Mouse (Mus musculus): ENCODE measurements around the gene Kif7. TPM values are rescaled to one million over a fixed set of nuclear protein-coding genes. Genes with fewer than 3 reads are reported as not detected.

The Kif7 gene
- polyA plus RNA-seq, 1 experiment from 2014 or later: 4.7 TPM

- 13% methylated on average over 1 of the region's 1 CpGs for WGBS
- DNase-seq (ENCODE audit: low spot score, missing footprints) (no peak), ATAC-seq (ENCODE audit: low FRiP score) (no peak)
- Histone ChIP-seq H3K36me3 (ENCODE audit: control insufficient read depth, insufficient read depth, low read length) (no peaks in the 10 kb centered on the region), H3K4me3 (ENCODE audit: low read depth, low read length) (no peak overlapping the region), H3K4me2 (no peak overlapping the region), H3K27ac (ENCODE audit: low read depth, low read length) (no peak overlapping the region), H3K27me3 (ENCODE audit: control insufficient read depth, insufficient read depth, low read length) (no peaks in the 10 kb centered on the region), H3K4me1 (ENCODE audit: control insufficient read depth, insufficient read depth, low read length) (peaks cover 4% of the 10 kb centered on the region; the same call in 1 of the 2 replicates), H3K9me3 (ENCODE audit: control insufficient read depth, low read length) (no peaks in the 10 kb centered on the region), H3K9ac (ENCODE audit: low read length) (no peak overlapping the region)
Measured at GRCm38 (mm10) chr7:79654586-79654985, 60.9 kb downstream of the Kif7 start.

GRCm38 (mm10) chr7:79654185-79654584 is 61.3 kb downstream of the Kif7 start:
- no peak overlapping the region for H3K27ac ChIP-seq (ENCODE audit: low read depth, low read length)
- no peak overlapping the region for H3K9ac ChIP-seq (ENCODE audit: low read length)
- H3K27me3 ChIP-seq (ENCODE audit: control insufficient read depth, insufficient read depth, low read length): no peaks in the 10 kb centered on the region
- ATAC-seq (ENCODE audit: low FRiP score) (no peak), DNase-seq (ENCODE audit: low spot score, missing footprints) (no peak)
- H3K9me3 ChIP-seq (ENCODE audit: control insufficient read depth, low read length): no peaks in the 10 kb centered on the region
- peaks cover under 1% of the 10 kb centered on the region; the same call in 1 of the 2 replicates for H3K4me1 ChIP-seq (ENCODE audit: control insufficient read depth, insufficient read depth, low read length)
- H3K4me2 ChIP-seq: no peak overlapping the region
- 62% methylated on average over 1 of the region's 1 CpGs for WGBS
- H3K36me3 ChIP-seq (ENCODE audit: control insufficient read depth, insufficient read depth, low read length): no peaks in the 10 kb centered on the region
- H3K4me3 ChIP-seq (ENCODE audit: low read depth, low read length): no peak overlapping the region

- WGBS: 8% methylated on average over 3 of the region's 3 CpGs
- no peak for ATAC-seq (ENCODE audit: low FRiP score)
- no peaks in the 10 kb centered on the region for H3K4me1 ChIP-seq (ENCODE audit: control insufficient read depth, insufficient read depth, low read length)
- H3K27me3 ChIP-seq (ENCODE audit: control insufficient read depth, insufficient read depth, low read length): no peaks in the 10 kb centered on the region
- no peak overlapping the region for H3K4me3 ChIP-seq (ENCODE audit: low read depth, low read length)
- DNase-seq (ENCODE audit: low spot score, missing footprints): peak; percentile 97
- no peak overlapping the region for H3K9ac ChIP-seq (ENCODE audit: low read length)
- H3K36me3 ChIP-seq (ENCODE audit: control insufficient read depth, insufficient read depth, low read length): no peaks in the 10 kb centered on the region
- H3K9me3 ChIP-seq (ENCODE audit: control insufficient read depth, low read length): no peaks in the 10 kb centered on the region
- H3K27ac ChIP-seq (ENCODE audit: low read depth, low read length): no peak overlapping the region
- no peak overlapping the region for H3K4me2 ChIP-seq
Measured at GRCm38 (mm10) chr7:79649005-79649404, 66.5 kb downstream of the Kif7 start.

Other genes starting within 250 kb of the Kif7 start
- 24.0 and 26.7 TPM in 2 replicates for gene Polg, start 249.4 kb downstream of the Kif7 start, polyA plus RNA-seq (2014; fragmentation: Nextera tagmentation; extraction: Ambion mirVana)
- 0.41 and 0.75 TPM in 2 replicates for gene Rhcg, start 98.1 kb downstream of the Kif7 start, polyA plus RNA-seq (2014; fragmentation: Nextera tagmentation; extraction: Ambion mirVana)
- gene Ticrr, start 55.5 kb downstream of the Kif7 start, polyA plus RNA-seq (2014; fragmentation: Nextera tagmentation; extraction: Ambion mirVana): 14.8 and 16.0 TPM in 2 replicates
- not detected in 2 replicates for gene Plin1, start 17.2 kb upstream of the Kif7 start, polyA plus RNA-seq (2014; fragmentation: Nextera tagmentation; extraction: Ambion mirVana)
- gene Pex11a, start 27.4 kb upstream of the Kif7 start, polyA plus RNA-seq (2014; fragmentation: Nextera tagmentation; extraction: Ambion mirVana): 8.4 TPM in 2 replicates
- gene Wdr93, start 27.4 kb upstream of the Kif7 start, polyA plus RNA-seq (2014; fragmentation: Nextera tagmentation; extraction: Ambion mirVana): 0.33 and 0.39 TPM in 2 replicates
- not detected in 2 replicates for gene Mesp1, start 78.1 kb upstream of the Kif7 start, polyA plus RNA-seq (2014; fragmentation: Nextera tagmentation; extraction: Ambion mirVana)
- gene Mesp2, start 95.0 kb upstream of the Kif7 start, polyA plus RNA-seq (2014; fragmentation: Nextera tagmentation; extraction: Ambion mirVana): 0.40 TPM in 2 replicates
- gene Anpep, start 145.3 kb upstream of the Kif7 start, polyA plus RNA-seq (2014; fragmentation: Nextera tagmentation; extraction: Ambion mirVana): 3.4 and 5.6 TPM in 2 replicates
- gene Ap3s2, start 204.9 kb upstream of the Kif7 start, polyA plus RNA-seq (2014; fragmentation: Nextera tagmentation; extraction: Ambion mirVana): 60.4 and 63.4 TPM in 2 replicates
- gene Arpin, start 219.6 kb upstream of the Kif7 start, polyA plus RNA-seq (2014; fragmentation: Nextera tagmentation; extraction: Ambion mirVana): 27.8 and 28.3 TPM in 2 replicates